Mouse (Mus musculus) intestine, embryonic 16.5 days (tissue): ENCODE measurements around the gene Rtn4rl1. TPM values are rescaled to one million over a fixed set of nuclear protein-coding genes. Genes with fewer than 3 reads are reported as not detected.

Experiments used
- ATAC-seq: fragments of 200-750 bp; cut with Nextera tagmentation; 2 replicates; pipeline ENCODE4 v1.8.0; 2017; ENCODE audit warnings: moderate TSS enrichment, moderate library complexity
- H3K27ac ChIP-seq: fragments of 300-500 bp; sonication (generic); 2 replicates; pipeline ENCODE4 v1.5.1; 2014; ENCODE audit warnings: mild to moderate bottlenecking, low read length
- H3K27me3 ChIP-seq: fragments of 300-500 bp; sonication (generic); replicated peaks from 2 replicates; pipeline ENCODE4 v1.6.1; 2014; ENCODE audit warnings: low read length, control low read depth, mixed read lengths; ENCODE audit not compliant: control insufficient read depth, insufficient read depth
- H3K36me3 ChIP-seq: fragments of 300-500 bp; sonication (generic); 2 replicates; pipeline ENCODE4 v1.6.1; 2014; ENCODE audit warnings: low read length, control low read depth; ENCODE audit not compliant: control insufficient read depth, insufficient read depth
- H3K4me1 ChIP-seq: fragments of 300-500 bp; sonication (generic); 2 replicates; pipeline ENCODE4 v1.6.1; 2014; ENCODE audit warnings: low read length, control low read depth, mixed read lengths; ENCODE audit not compliant: control insufficient read depth, insufficient read depth
- H3K4me2 ChIP-seq: fragments of 300-500 bp; sonication (generic); 2 replicates; pipeline ENCODE4 v1.6.1; 2014; ENCODE audit warnings: low read depth, low read length, control low read depth
- H3K4me3 ChIP-seq: fragments of 300-500 bp; sonication (generic); 2 replicates; pipeline ENCODE4 v1.5.1; 2014; ENCODE audit warnings: mild to moderate bottlenecking, low read length
- H3K9ac ChIP-seq: fragments of 300-500 bp; sonication (generic); 2 replicates; pipeline ENCODE4 v1.6.1; 2014; ENCODE audit warnings: low read depth, low read length
- H3K9me3 ChIP-seq: fragments of 300-500 bp; sonication (generic); 2 replicates; pipeline ENCODE4 v1.6.1; 2016; ENCODE audit warnings: low read length, control low read depth; ENCODE audit not compliant: control insufficient read depth
- WGBS: fragments of 180-500 bp; shearing (Covaris S2); extraction: QIAGEN DNeasy Blood & Tissue Kit; methylation state at CpG from one replicate; pipeline ENCODE4 v1.1.7; 2014; 5-methylcytosine and 5-hydroxymethylcytosine counted together
- polyA plus RNA-seq: library from polyadenylated mRNA; unstranded; fragments of >200 nt; fragmentation: Nextera tagmentation; extraction: Ambion mirVana; gene quantifications from 2 replicates; pipeline ENCODE4 v1.2.1, GENCODE M21; 2015

Rtn4rl1 gene
- polyA plus RNA-seq, 1 experiment from 2014 or later: 1.5 TPM

DNA sequence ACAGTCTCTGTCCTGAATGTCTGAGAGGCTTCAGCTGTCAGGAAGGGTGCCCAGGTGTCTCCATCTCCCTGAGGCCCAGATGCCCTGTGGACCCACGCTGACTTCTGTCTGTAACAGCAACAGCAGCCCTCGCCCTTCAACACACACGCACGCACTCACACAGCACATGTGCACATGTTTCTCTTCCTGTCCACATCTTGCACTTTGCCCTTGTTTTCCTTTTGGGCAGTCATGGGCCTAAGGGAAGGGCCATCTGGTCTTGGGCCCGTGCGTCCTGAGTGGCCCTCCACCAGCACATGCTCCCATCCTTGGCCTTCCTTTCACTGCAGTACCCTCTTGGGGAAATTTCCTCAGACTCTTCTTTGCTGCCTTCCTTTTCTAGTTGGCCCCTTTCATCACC lies 30.2 kb upstream of the Rtn4rl1 start:
- no peaks in the 10 kb centered on the region for H3K9me3 ChIP-seq
- peaks cover 12% of the 10 kb centered on the region for H3K36me3 ChIP-seq
- H3K4me2 ChIP-seq: peak overlapping the region; percentile 97
- WGBS: 66% methylated on average over 6 of the region's 6 CpGs
- no peak overlapping the region for H3K4me3 ChIP-seq
- H3K9ac ChIP-seq: peak overlapping the region; percentile 77; the same call in 1 of the 2 replicates
- ATAC-seq: no peak
- peak overlapping the region; percentile 67 for H3K27ac ChIP-seq
- peaks cover 48% of the 10 kb centered on the region for H3K4me1 ChIP-seq
- H3K27me3 ChIP-seq: peaks cover 26% of the 10 kb centered on the region

- H3K4me3 ChIP-seq: peak overlapping the region; percentile 77; the same call in 1 of the 2 replicates
- peak overlapping the region; percentile 77 for H3K9ac ChIP-seq
- H3K4me1 ChIP-seq: peaks cover 45% of the 10 kb centered on the region
- H3K27ac ChIP-seq: peak overlapping the region; percentile 96
- no peaks in the 10 kb centered on the region for H3K9me3 ChIP-seq
- ATAC-seq: no peak
- H3K27me3 ChIP-seq: peaks cover 30% of the 10 kb centered on the region
- 69% methylated on average over 2 of the region's 2 CpGs for WGBS
- peak overlapping the region; percentile 97 for H3K4me2 ChIP-seq
- H3K36me3 ChIP-seq: peaks cover 12% of the 10 kb centered on the region
Observed at GRCm38 (mm10) chr11:75164051-75164450, 29.5 kb upstream of the Rtn4rl1 start.

GRCm38 (mm10) chr11:75164750-75165149 lies 28.8 kb upstream of the Rtn4rl1 start:
- Histone ChIP-seq H3K4me1 (peaks cover 51% of the 10 kb centered on the region), H3K27ac (peak overlapping the region; percentile 96), H3K4me2 (peak overlapping the region; percentile 97), H3K9ac (peak overlapping the region; percentile 77), H3K4me3 (peak overlapping the region; percentile 77), H3K9me3 (no peaks in the 10 kb centered on the region), H3K36me3 (peaks cover 10% of the 10 kb centered on the region), H3K27me3 (peaks cover 36% of the 10 kb centered on the region)
- WGBS: 29% methylated on average over 15 of the region's 15 CpGs
- no peak for ATAC-seq

DNA sequence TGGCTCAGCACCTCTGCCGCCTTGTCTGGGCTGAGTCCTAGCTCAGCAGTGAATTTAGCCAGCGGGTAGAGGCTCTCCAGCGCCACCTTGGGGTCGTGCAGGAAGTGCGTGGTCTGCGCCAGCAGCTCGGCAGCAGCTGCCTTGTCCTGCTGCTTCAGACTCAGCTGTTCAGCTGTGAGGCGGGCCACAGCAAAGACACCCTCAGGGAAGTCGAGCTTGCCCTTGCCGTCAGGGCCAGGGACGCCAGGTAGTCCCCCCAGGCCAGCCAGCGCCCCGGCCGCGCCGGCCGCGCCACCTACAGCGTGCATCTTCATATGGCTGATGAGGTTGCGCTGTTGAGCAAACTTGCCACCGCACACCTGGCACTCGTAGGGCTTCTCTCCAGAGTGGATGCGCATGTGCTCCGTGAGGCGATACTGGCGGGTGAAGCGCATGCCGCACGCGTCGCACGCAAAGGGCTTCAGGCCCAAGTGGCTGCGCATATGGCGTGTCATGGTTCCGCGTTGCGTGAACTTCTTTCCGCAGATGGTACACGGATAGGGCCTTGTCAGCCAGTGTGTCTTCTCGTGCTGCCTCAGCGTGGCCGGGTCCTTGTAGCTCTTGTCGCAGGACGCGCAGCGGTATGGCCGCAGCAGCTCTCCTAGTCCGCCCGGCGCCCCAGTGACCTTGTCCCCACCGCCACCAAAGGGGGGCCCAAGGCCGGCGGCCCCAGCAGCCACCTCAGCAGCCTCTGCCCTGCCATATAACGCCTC lies 28.0 kb upstream of the Rtn4rl1 start:
- Histone ChIP-seq H3K4me3 (peak overlapping the region; percentile 77), H3K36me3 (peaks cover 9% of the 10 kb centered on the region), H3K27me3 (peaks cover 42% of the 10 kb centered on the region), H3K9me3 (no peaks in the 10 kb centered on the region), H3K27ac (peak overlapping the region; percentile 96), H3K4me2 (peak overlapping the region; percentile 97), H3K9ac (peak overlapping the region; percentile 77), H3K4me1 (peaks cover 59% of the 10 kb centered on the region)
- peak; percentile 30; the same call in 1 of the 2 replicates for ATAC-seq
- WGBS: 11% methylated on average over 54 of the region's 54 CpGs

- peaks cover 49% of the 10 kb centered on the region for H3K27me3 ChIP-seq
- no peaks in the 10 kb centered on the region for H3K9me3 ChIP-seq
- H3K27ac ChIP-seq: peak overlapping the region; percentile 96
- ATAC-seq: no peak
- peaks cover 60% of the 10 kb centered on the region for H3K4me1 ChIP-seq
- peak overlapping the region; percentile 97 for H3K4me2 ChIP-seq
- peak overlapping the region; percentile 77 for H3K9ac ChIP-seq
- WGBS: 11% methylated on average over 55 of the region's 55 CpGs
- peak overlapping the region; percentile 77 for H3K4me3 ChIP-seq
- H3K36me3 ChIP-seq: peaks cover 9% of the 10 kb centered on the region
Observed at GRCm38 (mm10) chr11:75166193-75166842, 27.3 kb upstream of the Rtn4rl1 start.

DNA sequence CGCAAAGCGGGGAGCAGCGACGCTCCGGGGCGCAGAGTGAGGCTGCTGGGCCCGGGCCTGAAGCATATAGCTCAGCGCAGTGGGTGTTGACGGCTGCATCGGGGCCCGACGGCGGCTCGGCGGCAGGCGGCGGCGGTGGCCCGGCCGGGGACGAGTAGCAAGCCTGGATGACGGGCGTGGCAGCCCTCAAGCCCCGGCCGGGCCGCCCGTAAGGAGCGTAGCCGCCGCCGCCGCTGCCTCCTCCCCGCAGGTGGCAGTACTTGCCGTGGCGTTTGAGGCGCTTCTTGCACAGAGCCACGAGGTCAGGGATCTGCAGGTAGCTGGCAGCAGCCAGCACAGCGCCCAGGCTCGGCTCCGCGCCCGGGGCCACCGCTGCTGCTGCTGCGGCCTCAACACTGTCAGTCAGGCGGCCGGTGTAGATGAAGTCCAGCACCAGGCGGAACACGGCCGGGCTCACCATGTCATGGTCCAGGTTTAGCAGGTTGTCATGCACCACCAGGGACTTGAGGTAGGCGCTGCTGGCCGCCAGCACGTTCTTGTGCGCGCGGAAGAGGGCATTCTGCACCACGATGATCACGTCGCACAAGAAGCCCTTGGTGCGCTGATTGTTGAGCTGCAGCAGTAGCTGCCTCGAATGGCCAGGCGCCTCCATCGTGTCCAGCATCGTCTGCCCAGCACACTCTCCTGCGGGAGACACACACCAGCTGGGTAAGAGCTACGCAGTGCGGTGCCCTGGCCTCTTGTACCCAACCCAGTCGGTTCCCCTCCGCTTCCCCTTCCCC lies 26.5 kb upstream of the Rtn4rl1 start:
- H3K27me3 ChIP-seq: peaks cover 52% of the 10 kb centered on the region
- WGBS: 7% methylated on average over 62 of the region's 68 CpGs

DNA sequence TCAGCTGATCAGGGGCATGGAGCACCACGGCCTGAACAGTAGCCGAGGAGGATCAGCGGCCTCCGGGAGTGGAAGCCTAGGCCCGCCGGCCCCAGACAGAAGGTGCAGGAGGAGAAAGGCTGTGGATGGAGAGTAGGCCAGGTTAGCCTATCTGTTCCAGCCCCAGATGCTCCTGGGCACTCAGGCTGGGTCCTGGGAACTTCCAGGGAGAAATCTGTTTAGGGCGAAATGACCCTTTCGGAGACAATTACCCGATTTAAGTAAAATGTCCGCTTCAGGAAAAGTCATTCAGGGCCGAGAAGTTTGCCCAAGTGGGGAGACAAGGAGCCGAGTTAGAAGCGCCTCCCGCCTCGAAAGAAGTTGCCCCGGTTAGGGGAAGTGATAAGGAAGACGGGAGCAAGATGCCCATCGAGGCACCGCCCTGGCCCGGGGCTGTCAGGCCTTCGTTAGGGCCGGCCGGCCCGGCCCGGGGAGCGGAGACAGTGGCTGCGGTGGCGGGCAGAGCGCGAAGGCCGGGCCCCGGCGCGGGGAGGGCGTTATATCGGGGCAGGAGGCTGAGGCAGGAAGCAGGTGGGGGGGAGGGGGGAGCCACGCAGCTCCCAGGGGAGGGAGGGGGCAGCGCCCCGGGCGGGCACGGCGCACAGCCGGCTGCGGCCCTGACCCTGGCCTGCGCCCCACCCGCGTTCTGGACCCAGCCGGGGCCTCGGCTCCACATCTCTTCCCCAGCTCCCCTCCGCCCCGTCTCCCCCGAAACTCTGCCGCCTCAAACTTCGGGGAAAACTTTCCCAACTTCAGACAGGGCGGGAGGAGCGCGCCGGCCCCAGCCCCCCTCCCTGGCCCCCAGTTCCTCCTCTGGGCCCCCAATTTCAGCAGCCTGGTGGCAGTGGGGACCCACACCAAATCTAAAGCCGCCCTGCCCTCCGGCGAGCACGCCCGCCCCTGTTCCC lies 25.7 kb upstream of the Rtn4rl1 start:
- H3K4me2 ChIP-seq: peak overlapping the region; percentile 97
- ATAC-seq: no peak
- WGBS: 7% methylated on average over 53 of the region's 63 CpGs
- H3K9ac ChIP-seq: peak overlapping the region; percentile 77
- peaks cover 9% of the 10 kb centered on the region for H3K36me3 ChIP-seq
- peaks cover 66% of the 10 kb centered on the region for H3K4me1 ChIP-seq
- H3K27me3 ChIP-seq: peaks cover 59% of the 10 kb centered on the region
- peak overlapping the region; percentile 96 for H3K27ac ChIP-seq
- no peaks in the 10 kb centered on the region for H3K9me3 ChIP-seq
- H3K4me3 ChIP-seq: peak overlapping the region; percentile 77

More for the DNA sequence above, 26.5 kb upstream of the Rtn4rl1 start:
- peak overlapping the region; percentile 77 for H3K9ac ChIP-seq
- peaks cover 63% of the 10 kb centered on the region for H3K4me1 ChIP-seq
- peak overlapping the region; percentile 96 for H3K27ac ChIP-seq
- H3K4me2 ChIP-seq: peak overlapping the region; percentile 97
- no peak for ATAC-seq
- H3K9me3 ChIP-seq: no peaks in the 10 kb centered on the region
- peaks cover 9% of the 10 kb centered on the region for H3K36me3 ChIP-seq
- peak overlapping the region; percentile 77 for H3K4me3 ChIP-seq

DNA sequence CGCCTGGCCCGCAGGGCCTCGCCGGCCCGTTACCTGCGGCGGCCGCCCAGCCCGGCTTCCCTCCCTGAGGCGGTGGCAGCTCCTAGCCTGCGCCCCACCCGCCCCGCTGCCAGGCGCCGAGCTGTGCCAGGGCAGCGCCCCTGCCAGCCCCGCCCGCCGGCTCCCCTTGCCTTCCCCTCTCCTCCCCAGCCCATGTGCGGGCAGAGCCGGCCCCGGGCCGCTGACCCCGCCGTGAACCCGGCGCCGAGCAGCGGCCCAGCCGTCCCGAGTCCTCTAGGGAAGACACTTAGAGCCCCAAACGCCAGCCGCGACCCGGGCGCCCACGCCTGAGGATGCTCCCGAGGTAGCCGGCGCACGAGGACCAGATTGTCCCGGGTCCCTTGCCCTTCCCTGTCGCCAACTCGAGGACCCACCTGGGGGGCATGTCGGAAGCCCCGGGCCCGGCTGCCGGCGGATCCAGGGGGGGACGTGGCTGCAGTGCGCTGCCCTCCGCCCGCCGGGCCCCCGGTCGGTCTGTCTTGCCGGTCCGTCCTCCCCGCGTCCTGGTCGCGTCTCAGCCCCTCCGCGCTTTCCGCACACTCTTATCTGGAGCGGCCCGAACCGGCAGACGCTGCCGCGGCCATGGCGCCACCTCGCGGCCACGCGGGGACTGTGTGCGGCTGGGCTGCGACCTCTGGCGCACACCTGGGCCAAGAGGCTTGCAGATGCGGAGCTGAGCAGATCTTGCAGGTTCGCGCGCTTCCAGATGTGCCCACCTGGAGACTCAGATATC lies 24.8 kb upstream of the Rtn4rl1 start:
- peak overlapping the region; percentile 97 for H3K4me2 ChIP-seq
- H3K4me1 ChIP-seq: peaks cover 63% of the 10 kb centered on the region
- no peaks in the 10 kb centered on the region for H3K9me3 ChIP-seq
- peaks cover 3% of the 10 kb centered on the region for H3K36me3 ChIP-seq
- H3K27me3 ChIP-seq: peaks cover 64% of the 10 kb centered on the region
- under 1% methylated on average over 83 of the region's 83 CpGs for WGBS
- peak; percentile 50 for ATAC-seq
- H3K4me3 ChIP-seq: peak overlapping the region; percentile 77
- peak overlapping the region; percentile 96 for H3K27ac ChIP-seq
- H3K9ac ChIP-seq: peak overlapping the region; percentile 77
